Mouse (Mus musculus): ENCODE data around the gene Ackr2. TPM values are rescaled to one million over a fixed set of nuclear protein-coding genes. Genes with fewer than 3 reads are reported as not detected.

Ackr2 gene
- polyA plus RNA-seq, 1 experiment from 2014 or later: 0.32 TPM

DNA sequence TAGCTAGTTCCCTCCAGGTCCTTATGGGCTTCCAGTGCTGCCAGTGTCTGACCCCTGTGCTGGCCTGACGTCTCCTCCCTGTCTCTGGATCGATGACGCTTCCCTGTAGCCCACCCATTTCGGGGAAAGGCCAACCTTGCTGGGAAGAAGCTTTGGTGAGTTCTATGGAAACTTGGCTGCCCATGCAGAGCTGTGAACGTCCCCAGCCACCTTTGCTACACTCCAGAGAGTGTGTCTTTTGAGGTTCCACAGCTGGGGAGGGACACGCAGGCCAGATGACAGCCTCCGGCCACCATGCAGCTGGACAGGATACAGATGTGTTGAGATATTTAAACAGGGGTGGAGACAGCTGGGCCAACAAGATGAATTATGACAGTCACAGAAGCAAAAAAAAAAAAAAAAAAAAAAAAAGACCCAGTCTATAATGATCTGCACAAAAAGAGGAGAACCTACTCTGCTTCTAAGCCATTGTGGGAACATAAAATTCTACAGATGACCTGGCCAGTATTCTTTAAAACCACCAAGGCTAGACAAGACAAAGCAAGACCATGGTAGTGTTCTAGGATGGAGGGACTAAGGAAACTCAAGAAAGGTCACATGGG, 2.7 kb upstream of the Ackr2 start:
- H3K4me3 ChIP-seq (ENCODE audit: low read depth, low read length): no peak overlapping the region
- 0 out of 2 replicates have a peak overlapping the region, but pooled peaks have one; percentile 4 for H3K4me2 ChIP-seq (replicated peaks; ENCODE audit: low read depth, low read length)
- WGBS: 59% methylated on average over 7 of the region's 7 CpGs
- peaks cover 22% of the 10 kb centered on the region for H3K4me1 ChIP-seq (ENCODE audit: control insufficient read depth, insufficient read depth, low read length)
- no peaks in the 10 kb centered on the region for H3K9me3 ChIP-seq (ENCODE audit: control insufficient read depth, low read depth, low read length)
- H3K27me3 ChIP-seq (ENCODE audit: control insufficient read depth, insufficient read depth, low read length): no peaks in the 10 kb centered on the region
- H3K36me3 ChIP-seq (ENCODE audit: control insufficient read depth, insufficient read depth, low read length): no peaks in the 10 kb centered on the region
- no peak overlapping the region for H3K9ac ChIP-seq (replicated peaks; ENCODE audit: low read depth, low read length)
- ATAC-seq (ENCODE audit: insufficient number of reproducible peaks, insufficient read depth, low FRiP score, low read depth): no peak
- H3K27ac ChIP-seq (ENCODE audit: low read length): peak overlapping the region; percentile 21; the same call in 1 of the 2 replicates

DNA sequence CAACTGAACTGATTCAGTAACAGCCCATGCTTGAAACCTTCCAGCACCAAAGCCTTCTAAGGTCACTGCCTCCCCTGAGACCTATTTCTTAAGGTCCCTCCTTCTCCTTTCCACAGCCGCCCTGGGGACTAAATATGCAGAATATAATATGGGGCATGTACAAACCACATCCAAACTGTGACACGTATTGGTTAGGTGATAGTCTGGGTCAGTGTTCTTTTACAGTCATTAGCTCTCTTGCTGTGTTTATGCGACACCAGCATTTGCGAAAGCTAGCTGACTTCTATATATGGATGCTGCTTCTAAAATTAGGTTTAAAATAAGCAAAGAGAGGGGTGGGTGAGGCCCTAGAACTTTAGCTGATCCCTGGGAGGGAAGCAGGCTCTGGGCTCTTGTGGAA, 1.3 kb upstream of the Ackr2 start:
- Histone ChIP-seq H3K4me3 (ENCODE audit: low read depth, low read length) (no peak overlapping the region), H3K4me2 (replicated peaks; ENCODE audit: low read depth, low read length) (no peak overlapping the region), H3K27ac (ENCODE audit: low read length) (peak overlapping the region; percentile 62), H3K9me3 (ENCODE audit: control insufficient read depth, low read depth, low read length) (no peaks in the 10 kb centered on the region), H3K27me3 (ENCODE audit: control insufficient read depth, insufficient read depth, low read length) (no peaks in the 10 kb centered on the region), H3K36me3 (ENCODE audit: control insufficient read depth, insufficient read depth, low read length) (no peaks in the 10 kb centered on the region), H3K9ac (replicated peaks; ENCODE audit: low read depth, low read length) (no peak overlapping the region), H3K4me1 (ENCODE audit: control insufficient read depth, insufficient read depth, low read length) (peaks cover 16% of the 10 kb centered on the region; the same call in 1 of the 2 replicates)
- ATAC-seq (ENCODE audit: insufficient number of reproducible peaks, insufficient read depth, low FRiP score, low read depth): peak; percentile 35; the same call in 1 of the 2 replicates
- WGBS: 57% methylated on average over 4 of the region's 4 CpGs

DNA sequence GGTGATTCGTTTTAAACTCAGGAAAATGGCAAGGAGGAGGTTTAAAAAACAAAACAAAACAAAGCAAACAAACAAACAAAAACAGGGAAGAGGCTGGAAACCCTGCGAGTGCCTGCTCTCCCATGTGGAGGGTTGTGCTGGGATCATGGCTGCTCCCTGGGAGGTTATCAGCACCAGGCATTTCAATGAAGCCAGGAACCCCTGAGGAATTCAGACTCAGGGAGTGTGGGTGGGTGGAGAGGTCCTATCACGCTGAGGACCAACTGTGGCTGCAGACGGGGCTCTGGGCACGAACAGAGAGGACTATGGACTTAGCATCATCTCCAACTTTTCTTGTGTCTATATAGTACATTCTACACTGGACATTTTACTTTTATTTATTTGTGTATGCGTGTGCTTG, 1.2 kb downstream of the Ackr2 start:
- Histone ChIP-seq H3K9ac (replicated peaks; ENCODE audit: low read depth, low read length) (no peak overlapping the region), H3K36me3 (ENCODE audit: control insufficient read depth, insufficient read depth, low read length) (no peaks in the 10 kb centered on the region), H3K4me2 (replicated peaks; ENCODE audit: low read depth, low read length) (no peak overlapping the region), H3K27me3 (ENCODE audit: control insufficient read depth, insufficient read depth, low read length) (no peaks in the 10 kb centered on the region), H3K9me3 (ENCODE audit: control insufficient read depth, low read depth, low read length) (no peaks in the 10 kb centered on the region), H3K27ac (ENCODE audit: low read length) (no peak overlapping the region), H3K4me1 (ENCODE audit: control insufficient read depth, insufficient read depth, low read length) (peaks cover 12% of the 10 kb centered on the region; the same call in 1 of the 2 replicates), H3K4me3 (ENCODE audit: low read depth, low read length) (no peak overlapping the region)
- no peak for ATAC-seq (ENCODE audit: insufficient number of reproducible peaks, insufficient read depth, low FRiP score, low read depth)
- 59% methylated on average over 6 of the region's 6 CpGs for WGBS

DNA sequence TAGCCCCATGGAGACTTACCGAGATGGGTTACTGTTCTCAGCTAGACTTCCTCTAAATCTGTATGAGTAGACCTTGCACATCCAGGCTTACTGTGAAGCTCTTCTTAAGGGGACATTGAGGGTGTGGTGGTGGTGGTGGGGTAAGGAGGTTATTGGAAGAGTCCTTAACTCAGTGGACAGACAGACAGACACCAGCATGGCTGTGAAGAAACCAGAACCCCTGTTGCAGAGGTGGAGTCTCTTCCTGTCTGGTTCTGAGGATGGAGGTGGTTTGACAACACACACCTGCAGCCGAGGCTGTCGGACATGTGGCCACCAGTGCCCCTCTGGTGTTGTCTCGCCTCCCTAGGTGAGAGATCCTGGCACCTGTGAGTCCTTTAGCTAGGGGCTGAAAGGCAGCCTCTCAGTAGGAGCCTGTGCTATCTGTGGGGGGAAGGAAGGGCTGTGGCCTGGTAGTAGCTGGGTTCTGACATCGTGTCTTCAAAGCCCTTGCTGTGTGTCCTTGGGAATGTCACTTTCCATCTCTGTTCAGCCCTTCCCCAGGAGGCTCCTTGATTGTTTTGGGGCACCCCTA, 2.2 kb downstream of the Ackr2 start:
- no peak for ATAC-seq (ENCODE audit: insufficient number of reproducible peaks, insufficient read depth, low FRiP score, low read depth)
- H3K4me1 ChIP-seq (ENCODE audit: control insufficient read depth, insufficient read depth, low read length): peaks cover 8% of the 10 kb centered on the region; the same call in 1 of the 2 replicates

DNA sequence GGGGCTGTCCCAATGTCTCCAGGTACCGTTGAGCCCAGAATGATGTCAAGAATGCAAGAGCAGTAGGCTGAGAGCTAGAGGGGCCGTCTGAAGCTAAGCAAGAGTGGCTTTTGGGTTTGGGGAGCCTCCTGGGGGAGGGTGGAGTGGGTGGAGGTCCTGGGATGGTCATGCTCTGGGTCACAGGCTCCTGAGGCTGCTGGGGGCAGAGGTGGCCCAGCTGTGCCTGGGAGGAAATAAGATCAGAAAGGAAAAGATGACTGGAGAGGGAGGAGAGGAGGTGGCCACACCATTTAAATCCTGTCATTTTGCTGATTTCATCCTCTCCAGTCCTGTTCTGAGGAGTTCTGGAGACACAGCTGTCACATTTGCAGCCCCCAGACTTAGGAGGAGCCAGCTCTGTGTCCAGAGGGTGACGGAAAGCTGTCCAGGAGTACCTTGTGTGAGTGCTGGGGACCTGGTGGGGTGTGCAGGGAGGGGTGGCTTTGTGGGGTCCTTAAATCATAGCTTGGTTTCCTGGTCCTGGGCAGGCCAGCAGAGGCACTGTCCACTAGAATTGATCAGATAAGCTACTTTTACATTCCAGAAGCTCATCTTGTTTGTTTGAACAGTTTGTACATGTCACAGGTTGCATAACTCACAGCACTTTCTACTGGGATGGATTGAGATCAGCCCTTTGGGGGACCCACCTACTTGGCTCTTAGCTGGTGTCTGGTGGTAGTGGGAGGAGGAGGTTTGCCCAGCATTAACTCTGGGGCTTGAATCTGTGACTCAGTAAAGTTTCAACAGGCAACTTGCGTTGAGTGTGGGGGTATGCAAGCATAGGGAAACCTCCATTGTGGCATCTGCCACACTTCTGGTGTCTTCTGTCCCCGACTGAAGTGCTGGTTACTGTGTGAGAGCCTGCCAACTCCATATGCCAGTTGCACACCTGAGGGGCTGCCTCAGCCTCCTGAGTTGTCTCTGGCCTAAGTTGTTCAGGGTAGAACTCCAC, 3.9 kb downstream of the Ackr2 start:
- no peaks in the 10 kb centered on the region for H3K36me3 ChIP-seq (ENCODE audit: control insufficient read depth, insufficient read depth, low read length)
- no peak overlapping the region for H3K27ac ChIP-seq (ENCODE audit: low read length)
- no peaks in the 10 kb centered on the region for H3K4me1 ChIP-seq (ENCODE audit: control insufficient read depth, insufficient read depth, low read length)
- ATAC-seq (ENCODE audit: insufficient number of reproducible peaks, insufficient read depth, low FRiP score, low read depth): no peak
- H3K9me3 ChIP-seq (ENCODE audit: control insufficient read depth, low read depth, low read length): no peaks in the 10 kb centered on the region
- WGBS: 62% methylated on average over 5 of the region's 5 CpGs
- no peak overlapping the region for H3K9ac ChIP-seq (replicated peaks; ENCODE audit: low read depth, low read length)
- no peak overlapping the region for H3K4me3 ChIP-seq (ENCODE audit: low read depth, low read length)
- H3K27me3 ChIP-seq (ENCODE audit: control insufficient read depth, insufficient read depth, low read length): no peaks in the 10 kb centered on the region
- H3K4me2 ChIP-seq (replicated peaks; ENCODE audit: low read depth, low read length): no peak overlapping the region

More for the DNA sequence above, 2.2 kb downstream of the Ackr2 start:
- Histone ChIP-seq H3K9me3 (ENCODE audit: control insufficient read depth, low read depth, low read length) (no peaks in the 10 kb centered on the region), H3K27me3 (ENCODE audit: control insufficient read depth, insufficient read depth, low read length) (no peaks in the 10 kb centered on the region), H3K4me3 (ENCODE audit: low read depth, low read length) (no peak overlapping the region), H3K9ac (replicated peaks; ENCODE audit: low read depth, low read length) (no peak overlapping the region), H3K4me2 (replicated peaks; ENCODE audit: low read depth, low read length) (no peak overlapping the region), H3K27ac (ENCODE audit: low read length) (no peak overlapping the region), H3K36me3 (ENCODE audit: control insufficient read depth, insufficient read depth, low read length) (no peaks in the 10 kb centered on the region)
- WGBS: 80% methylated on average over 5 of the region's 5 CpGs

DNA sequence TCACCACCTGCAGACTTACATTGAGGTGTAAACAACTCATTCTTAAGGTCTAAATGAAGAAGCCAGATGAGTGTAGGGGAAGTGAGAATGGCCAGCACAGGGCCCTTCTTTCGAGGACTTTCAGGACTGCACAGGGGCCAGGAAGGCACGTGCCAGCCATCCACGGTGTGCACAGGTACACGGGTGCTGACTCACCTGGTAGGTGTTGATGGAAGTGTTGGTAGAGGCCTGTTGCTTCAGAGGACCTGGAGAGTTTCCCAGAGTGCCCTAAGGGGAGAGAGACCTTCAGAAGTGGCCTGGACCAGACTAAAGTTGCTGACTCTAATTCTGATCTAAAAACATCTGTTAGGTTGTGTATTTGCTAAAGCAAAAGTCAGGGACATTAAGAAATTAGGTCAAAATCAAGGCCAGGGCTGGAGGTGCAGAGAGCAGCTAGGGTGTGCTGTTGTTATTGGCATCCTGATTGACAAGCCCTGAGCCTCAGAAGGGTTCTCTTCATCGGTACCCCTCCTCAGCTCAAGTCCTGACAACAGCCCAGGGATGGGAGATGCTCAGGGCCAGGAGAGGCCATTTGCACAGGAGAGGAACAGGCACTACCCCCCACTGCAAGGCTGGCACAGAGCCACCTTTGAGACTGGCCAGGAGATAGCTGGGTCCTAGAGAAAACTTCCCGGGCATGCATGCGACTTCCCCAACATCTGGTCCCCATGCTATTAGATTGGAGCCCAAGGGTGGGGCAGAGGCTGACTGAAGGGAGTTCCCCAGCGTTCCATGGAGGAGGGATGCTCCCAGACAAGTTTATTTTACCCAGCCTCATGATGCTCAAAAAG, 5.5 kb downstream of the Ackr2 start:
- Histone ChIP-seq H3K4me3 (ENCODE audit: low read depth, low read length) (no peak overlapping the region), H3K4me2 (replicated peaks; ENCODE audit: low read depth, low read length) (no peak overlapping the region), H3K27me3 (ENCODE audit: control insufficient read depth, insufficient read depth, low read length) (no peaks in the 10 kb centered on the region), H3K9me3 (ENCODE audit: control insufficient read depth, low read depth, low read length) (no peaks in the 10 kb centered on the region), H3K9ac (replicated peaks; ENCODE audit: low read depth, low read length) (no peak overlapping the region), H3K27ac (ENCODE audit: low read length) (no peak overlapping the region), H3K36me3 (ENCODE audit: control insufficient read depth, insufficient read depth, low read length) (no peaks in the 10 kb centered on the region), H3K4me1 (ENCODE audit: control insufficient read depth, insufficient read depth, low read length) (no peaks in the 10 kb centered on the region)
- ATAC-seq (ENCODE audit: insufficient number of reproducible peaks, insufficient read depth, low FRiP score, low read depth): no peak
- 79% methylated on average over 8 of the region's 8 CpGs for WGBS

DNA sequence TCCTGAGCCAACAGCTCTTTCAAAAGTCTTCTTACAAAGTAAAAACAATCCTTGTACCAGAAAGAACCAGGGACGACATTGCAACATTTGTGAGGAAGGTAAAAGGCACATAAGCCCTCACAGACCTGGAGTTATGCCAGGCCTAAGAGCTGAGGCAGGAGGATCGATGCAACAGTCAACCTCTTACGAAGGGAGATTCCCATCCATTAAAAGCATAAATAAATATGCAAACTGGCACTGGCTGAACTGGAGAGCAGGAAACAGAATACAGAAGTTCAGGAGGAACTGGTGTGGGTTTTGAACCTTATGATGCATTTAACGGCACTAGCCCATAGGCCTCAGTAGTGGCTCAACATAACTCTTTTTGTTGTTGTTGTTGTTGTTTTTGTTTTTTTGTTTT, 6.2 kb downstream of the Ackr2 start:
- H3K27me3 ChIP-seq (ENCODE audit: control insufficient read depth, insufficient read depth, low read length): no peaks in the 10 kb centered on the region
- no peak overlapping the region for H3K9ac ChIP-seq (replicated peaks; ENCODE audit: low read depth, low read length)
- H3K4me3 ChIP-seq (ENCODE audit: low read depth, low read length): no peak overlapping the region
- H3K9me3 ChIP-seq (ENCODE audit: control insufficient read depth, low read depth, low read length): no peaks in the 10 kb centered on the region
- no peak overlapping the region for H3K4me2 ChIP-seq (replicated peaks; ENCODE audit: low read depth, low read length)
- ATAC-seq (ENCODE audit: insufficient number of reproducible peaks, insufficient read depth, low FRiP score, low read depth): no peak
- WGBS: 77% methylated on average over 4 of the region's 4 CpGs
- H3K27ac ChIP-seq (ENCODE audit: low read length): no peak overlapping the region
- no peaks in the 10 kb centered on the region for H3K4me1 ChIP-seq (ENCODE audit: control insufficient read depth, insufficient read depth, low read length)
- H3K36me3 ChIP-seq (ENCODE audit: control insufficient read depth, insufficient read depth, low read length): no peaks in the 10 kb centered on the region

DNA sequence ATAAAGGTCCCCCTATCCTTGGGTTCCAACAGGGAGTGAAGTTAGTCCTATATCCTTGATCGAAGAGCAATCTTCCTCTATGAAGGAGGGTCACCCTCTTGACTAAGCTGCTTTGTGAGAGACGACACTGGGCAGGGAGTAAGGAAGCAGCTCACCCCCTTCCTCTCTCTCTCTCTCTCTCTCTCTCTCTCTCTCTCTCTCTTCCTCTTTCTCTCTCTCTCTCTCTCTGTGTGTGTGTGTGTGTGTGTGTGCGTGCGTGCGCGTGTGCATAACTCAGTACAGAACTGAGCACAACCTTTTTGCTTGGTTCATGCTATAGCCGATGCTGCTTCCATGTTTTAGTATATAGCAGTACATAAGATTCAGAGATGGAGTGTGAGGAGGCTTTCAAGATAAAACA, 6.8 kb downstream of the Ackr2 start:
- no peaks in the 10 kb centered on the region for H3K36me3 ChIP-seq (ENCODE audit: control insufficient read depth, insufficient read depth, low read length)
- H3K4me3 ChIP-seq (ENCODE audit: low read depth, low read length): no peak overlapping the region
- H3K9ac ChIP-seq (replicated peaks; ENCODE audit: low read depth, low read length): no peak overlapping the region
- 88% methylated on average over 7 of the region's 7 CpGs for WGBS
- H3K27ac ChIP-seq (ENCODE audit: low read length): no peak overlapping the region
- H3K27me3 ChIP-seq (ENCODE audit: control insufficient read depth, insufficient read depth, low read length): no peaks in the 10 kb centered on the region
- H3K4me1 ChIP-seq (ENCODE audit: control insufficient read depth, insufficient read depth, low read length): no peaks in the 10 kb centered on the region
- ATAC-seq (ENCODE audit: insufficient number of reproducible peaks, insufficient read depth, low FRiP score, low read depth): no peak
- no peaks in the 10 kb centered on the region for H3K9me3 ChIP-seq (ENCODE audit: control insufficient read depth, low read depth, low read length)
- no peak overlapping the region for H3K4me2 ChIP-seq (replicated peaks; ENCODE audit: low read depth, low read length)
